Mouse (Mus musculus) thymus, adult 18-20 months (tissue): ENCODE data around the gene Muc1.
"Not testable (repeated sequence)": the region's sequence is repeated elsewhere in the genome, so short reads cannot be mapped to it uniquely, and the experiment has no call there.

ENCODE experiments used
- DNase-seq, 2 experiments: peaks; one replicate each; pipeline ENCODE4 v3.0.0; 2022; ENCODE audit warnings: mixed read lengths in 2 of 2

Muc1 gene

DNA sequence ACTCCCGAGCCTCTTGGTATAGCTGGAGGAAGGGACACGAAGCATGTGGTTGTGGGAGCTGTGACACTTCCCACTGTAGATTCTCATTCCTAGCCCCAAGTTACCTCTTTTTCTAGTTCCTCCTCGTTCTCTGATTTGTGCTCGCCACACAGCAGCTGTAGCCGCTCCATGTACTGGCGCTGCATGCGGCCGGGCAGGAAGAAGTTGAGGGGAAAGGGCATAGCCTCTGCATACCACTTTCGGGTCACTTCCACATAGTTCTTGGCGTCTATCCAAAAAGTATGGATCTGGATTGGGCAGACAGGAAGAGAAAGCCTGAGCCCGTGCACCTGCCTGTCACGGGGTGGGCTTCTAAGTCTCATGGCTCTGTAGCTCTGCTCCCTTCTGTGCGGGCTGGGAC lies 18.7 kb upstream of the Muc1 start:
- DNase-seq: no peak

DNA sequence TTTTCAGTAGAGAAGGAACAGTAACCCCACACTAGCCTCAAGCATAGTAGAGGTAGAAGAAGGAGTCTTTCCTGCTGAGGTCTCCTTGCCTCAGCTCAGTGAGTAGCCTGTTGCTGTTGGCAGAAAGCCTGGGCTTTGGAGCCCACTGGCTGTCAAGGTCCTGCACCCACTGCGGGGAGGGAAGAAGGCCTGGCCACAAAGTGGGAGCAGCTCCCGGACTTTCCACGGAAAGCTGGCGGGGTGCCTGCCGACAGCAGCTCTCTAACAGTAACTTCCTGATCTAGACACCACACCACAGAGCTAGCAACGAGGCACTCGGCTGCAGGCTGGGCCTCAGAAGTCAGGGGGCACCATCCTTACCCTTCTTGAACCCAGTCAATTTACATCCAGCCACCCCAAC lies 18.1 kb upstream of the Muc1 start:
- no peak for DNase-seq

DNA sequence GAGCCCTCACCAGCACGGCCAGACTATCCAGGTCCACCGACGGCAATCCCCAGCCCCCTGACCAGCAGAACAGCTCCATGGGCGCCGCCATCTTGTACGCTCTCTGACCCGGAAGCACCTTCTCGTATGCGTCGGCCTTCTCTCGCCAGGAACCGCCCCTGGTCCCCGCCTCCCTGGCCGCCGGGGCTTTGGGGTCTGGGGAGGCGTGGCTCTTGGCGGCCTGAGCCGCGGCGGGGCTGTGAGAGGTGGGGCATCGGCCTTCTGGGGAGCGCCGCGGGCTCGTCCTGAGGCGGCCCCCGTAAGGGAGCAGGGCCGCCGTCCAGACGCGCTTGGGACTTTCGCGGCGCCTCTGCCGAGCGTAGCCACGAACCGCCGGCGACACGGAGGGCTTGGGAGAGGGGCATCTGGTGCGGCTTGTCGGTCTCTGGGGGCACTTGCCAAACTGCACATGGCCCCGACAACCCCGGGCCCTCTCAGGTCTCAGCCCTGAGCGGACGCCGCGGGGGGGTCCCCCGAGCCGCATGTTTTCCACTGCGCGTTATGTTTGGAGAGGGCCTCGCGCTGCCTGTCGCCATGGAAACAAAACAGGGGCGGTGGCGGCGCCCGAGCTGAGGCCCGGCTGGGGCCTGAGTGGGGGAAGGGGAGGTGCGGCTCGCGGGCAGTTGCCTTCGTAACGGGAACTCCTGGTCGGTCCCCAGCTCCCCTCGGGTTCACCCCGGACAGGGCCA lies 14.9 kb upstream of the Muc1 start:
- DNase-seq: peak; percentile 80 to 83

DNA sequence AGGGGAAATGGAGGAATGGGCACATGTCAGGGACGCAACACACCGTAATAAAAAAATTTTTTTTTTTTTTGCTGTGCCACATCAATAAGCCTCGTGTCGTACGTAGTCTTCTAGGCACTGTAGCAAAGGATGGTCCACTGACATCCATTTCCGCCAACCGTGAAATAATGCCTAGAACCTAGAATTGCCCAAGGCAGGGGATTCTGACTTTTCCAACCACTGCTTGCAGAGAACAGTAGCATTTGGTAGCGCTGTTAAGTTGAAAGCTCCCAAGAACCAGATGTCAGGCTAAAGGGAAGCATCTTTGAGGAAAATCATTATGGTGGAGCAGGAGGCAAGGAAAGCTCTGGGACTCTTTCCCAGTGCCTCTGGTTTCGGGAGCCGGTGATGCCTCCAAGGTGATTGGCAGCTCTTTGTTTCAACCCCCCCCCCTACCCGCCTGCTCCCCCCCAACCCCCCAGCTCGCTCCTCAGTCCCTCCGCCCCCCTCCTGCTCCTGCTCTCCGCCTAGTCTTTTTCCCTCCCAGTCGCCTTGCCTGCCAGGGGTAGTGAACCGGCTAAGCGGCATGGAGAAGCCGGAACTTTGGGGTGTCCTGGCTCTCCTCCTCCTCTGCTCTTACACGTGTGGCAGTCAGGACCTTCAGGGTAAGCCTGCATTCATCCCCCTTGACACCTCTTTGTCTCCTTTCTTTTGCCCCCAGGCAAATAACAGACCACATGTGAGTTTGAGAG lies 14.0 kb upstream of the Muc1 start, which contains the start of gene Thbs3:
Gene Thbs3 (plus strand): TSS at position 500 of the 731 bp plus-strand sequence.
- no peak for DNase-seq

DNA sequence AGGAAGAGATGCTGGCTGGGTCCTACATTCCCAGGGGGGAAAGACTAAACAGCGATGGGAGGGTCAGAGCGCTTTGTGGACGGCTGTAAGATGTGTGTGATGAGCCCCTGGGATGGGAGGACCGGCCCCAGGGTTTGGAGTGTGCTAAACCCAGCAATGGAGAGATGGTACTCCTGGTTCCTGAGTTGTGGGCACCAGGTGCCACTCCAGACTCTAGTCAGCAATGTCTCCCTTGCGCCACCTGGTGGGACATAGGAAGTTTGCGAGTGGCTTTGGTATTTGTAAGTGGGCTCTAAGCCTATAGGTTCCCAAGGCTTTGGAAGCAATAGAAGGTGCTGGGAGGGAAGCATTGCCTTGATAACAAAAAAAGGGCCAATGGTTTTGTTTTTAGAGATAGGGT lies 13.0 kb upstream of the Muc1 start:
- peak; percentile 59 to 68 for DNase-seq

DNA sequence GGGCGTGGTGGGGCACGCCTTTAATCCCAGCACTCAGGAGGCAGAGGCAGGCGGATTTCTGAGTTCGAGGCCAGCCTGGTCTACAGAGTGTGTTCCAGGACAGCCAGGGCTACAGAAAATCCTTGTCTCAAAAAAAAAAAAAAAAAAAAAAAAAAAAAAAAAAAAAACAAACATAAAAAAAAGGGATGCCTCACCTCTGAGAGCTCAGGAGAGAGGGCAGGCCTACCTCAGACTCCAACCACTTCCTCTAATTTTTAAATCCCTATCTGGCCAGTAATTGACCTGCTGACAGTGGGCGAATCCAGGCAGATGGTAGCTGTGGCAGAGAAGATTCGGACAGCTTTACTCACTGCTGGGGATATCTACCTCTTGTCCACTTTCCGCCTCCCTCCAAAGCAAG lies 12.4 kb upstream of the Muc1 start:
- DNase-seq: not testable (repeated sequence)

DNA sequence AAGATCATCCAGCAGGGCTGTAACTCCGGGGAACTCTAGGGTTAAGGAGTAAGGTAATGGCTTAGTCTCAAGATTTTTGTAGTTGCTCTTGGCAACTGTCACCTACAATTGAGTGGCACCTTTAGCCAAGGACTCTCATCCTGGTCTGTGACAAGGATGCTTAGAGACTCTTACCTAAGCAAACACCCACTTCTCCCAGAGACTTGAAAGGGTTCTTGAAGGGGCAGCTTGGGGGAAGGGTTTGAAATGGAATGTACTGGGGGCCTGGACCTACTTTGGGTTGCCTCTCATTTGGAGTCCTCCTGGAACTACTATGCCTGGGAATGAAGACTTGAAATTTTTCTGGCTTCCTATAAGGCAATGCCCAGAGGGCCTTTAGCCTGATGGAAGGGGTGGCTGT lies 10.6 kb upstream of the Muc1 start:
- DNase-seq: no peak

DNA sequence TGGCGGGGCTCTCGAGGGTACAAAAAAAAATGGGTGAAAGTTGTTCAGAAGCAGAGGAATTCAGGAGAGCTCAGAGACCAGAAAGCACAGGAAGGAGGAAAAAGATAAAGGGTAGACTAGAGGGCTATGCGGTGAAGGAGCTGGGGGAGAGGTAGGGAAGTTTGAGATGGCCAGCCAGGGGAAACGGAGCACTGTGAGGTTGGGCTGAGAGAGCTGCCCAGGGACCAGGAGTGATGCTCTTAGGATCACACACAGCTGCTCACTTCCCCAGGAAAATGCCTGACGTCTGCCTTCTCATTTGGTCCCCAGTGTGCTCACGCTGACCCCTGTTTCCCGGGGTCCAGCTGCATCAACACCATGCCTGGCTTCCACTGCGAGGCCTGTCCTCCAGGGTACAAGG lies 9.3 kb upstream of the Muc1 start:
- no peak for DNase-seq

DNA sequence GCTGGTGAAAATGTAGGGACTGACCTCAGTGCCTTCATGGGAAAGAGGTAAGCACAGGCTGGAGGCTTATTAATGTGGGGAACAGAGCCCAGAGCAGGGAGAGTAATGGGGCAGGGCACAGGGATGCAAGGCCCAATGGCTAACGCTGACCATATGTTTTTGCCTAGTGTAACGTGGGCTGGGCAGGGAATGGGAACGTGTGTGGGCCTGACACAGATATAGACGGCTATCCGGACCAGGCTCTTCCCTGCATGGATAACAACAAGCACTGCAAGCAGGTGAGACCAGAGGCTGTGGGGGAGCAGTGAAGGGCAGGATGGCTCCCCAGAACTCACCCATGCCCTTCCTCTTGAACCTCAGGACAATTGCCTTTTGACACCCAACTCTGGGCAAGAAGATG lies 7.7 kb upstream of the Muc1 start:
- DNase-seq: no peak

DNA sequence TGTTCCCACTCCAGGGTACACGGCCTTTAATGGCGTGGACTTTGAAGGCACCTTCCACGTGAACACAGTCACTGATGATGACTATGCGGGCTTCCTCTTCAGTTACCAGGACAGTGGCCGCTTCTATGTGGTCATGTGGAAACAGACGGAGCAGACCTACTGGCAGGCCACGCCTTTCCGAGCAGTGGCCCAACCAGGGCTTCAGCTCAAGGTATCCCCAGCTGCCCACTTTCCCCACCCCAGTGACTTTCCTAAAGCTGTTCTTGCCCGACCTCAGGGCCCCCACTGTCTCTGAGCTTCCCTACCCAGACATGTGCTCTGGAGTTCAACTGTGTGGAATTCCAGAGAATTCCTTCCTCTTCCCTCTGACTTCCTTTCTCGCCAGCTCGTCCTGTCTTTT lies 4.1 kb upstream of the Muc1 start:
- DNase-seq: no peak

DNA sequence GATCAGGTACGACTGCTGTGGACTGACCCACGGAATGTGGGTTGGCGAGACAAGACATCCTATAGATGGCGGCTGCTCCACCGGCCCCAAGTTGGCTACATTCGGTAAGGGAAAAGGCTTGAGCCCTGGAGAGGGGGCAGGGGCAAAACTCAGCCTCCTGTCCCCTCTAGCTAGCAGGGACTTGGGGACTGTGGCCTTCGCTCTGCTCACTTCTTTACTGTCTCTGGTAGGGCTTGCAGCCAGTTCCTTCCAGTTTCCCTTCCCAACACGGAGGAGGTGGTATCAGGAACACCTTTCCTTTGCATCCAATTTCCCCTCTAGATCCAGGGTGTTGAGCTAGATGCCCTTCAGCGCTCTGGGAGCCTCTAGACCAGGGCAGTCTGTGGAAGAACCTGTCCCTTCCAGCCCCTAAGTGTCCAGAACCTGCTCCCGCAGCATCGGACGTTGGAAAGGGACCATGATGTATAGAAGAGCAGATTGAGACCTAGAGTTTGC lies 3.5 kb upstream of the Muc1 start:
- no peak for DNase-seq

DNA sequence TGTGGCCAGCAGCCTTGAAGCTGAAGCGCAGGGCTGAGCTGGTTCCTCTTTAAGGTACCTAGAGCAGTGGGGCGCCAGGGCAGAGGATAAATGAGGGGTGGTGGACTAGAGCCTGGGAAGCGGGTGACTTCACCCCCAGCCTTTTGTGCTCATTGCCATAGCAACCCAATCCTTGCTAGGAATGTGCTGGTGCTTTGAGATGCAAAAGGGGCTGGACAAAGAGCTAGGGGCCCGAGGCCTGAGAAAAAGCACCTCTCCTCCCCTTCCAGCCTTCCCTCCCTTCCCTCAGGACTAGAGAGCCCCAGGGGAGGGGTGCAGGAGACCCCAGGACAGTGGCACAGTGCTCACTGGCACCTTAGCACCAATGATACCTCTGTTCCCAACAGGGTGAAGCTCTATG lies 2.9 kb upstream of the Muc1 start:
- DNase-seq: no peak

DNA sequence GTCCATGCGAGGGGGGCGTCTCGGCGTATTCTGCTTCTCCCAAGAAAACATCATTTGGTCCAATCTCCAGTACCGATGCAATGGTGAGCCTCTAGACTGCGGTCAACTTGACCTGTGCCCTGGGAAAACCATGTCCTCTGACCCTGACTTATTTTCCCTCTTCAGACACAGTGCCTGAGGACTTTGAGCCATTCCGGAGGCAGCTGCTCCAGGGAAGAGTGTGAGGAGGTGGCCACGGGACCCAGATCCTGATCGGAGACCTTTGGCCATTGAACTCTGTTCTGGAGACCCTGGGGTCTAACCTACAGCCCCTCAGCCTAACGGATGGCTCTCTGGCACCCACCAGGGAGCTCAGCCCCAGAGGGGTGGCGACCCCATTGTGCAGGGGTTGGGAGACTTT lies 2.5 kb upstream of the Muc1 start:
- no peak for DNase-seq

DNA sequence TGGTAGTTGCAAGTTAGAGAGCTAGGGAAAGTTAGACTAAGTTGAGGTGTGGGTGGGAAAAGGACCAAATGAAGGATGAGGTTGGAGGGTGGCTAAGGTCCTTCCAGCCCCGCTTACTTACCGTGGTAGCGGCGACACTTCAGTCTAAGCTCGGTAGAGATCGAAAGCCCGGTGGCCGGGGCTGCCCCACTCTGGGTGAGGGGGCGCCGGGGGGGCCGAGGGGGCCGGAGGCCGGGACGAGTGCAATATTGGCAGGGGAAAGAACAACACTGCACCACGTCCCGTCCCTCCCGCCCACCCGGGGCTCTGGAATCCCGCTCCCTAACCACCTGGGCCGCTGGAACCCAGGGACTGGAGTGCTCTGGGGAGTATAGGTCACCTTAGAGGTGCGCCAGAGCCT lies 2.0 kb upstream of the Muc1 start, which contains the start of gene Mtx1:
Gene Mtx1 (minus strand): TSS at position 189 of the 400 bp plus-strand sequence.
- DNase-seq: no peak

DNA sequence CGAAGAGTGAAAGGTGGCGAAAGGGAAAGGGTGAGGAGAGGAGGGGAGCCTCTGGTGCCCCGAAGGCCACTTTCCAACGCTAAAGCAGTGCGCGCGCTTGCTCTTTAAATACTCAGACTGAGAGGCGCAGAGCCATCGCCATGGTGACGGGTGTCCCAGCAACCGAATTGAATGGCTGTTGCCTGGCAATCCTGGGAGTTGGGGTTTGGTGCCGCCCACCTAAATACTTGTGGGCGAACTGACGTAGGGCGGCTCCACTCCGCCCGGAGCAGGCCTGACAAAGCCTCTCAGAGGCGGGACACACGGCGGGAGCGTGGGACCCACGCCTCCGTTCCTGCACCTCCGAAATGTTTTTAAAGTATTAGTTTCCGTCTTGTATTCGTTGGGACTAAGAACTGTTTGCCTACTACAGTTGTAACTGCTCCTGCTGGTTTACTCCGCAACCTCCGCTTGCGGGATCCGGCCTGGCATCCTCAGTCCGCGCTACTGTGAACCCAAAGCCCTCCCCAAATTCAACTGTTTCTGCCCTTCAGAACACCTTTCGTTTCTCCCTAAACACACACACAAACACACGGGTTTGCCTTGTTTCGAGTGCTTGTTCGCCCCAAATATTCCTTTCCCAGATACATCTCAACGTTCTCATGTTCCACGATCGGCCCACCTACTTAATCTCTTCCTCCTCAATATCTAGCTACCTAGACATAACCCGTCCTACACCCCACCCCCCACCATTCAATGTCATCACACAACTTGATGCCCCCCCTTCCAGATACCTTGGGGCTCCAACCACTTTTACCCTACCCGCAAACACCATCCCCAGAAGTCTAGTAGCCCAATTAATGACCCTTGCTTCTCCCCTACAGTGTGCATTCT lies 1.3 kb upstream of the Muc1 start:
- peak; percentile 32 to 53 for DNase-seq

DNA sequence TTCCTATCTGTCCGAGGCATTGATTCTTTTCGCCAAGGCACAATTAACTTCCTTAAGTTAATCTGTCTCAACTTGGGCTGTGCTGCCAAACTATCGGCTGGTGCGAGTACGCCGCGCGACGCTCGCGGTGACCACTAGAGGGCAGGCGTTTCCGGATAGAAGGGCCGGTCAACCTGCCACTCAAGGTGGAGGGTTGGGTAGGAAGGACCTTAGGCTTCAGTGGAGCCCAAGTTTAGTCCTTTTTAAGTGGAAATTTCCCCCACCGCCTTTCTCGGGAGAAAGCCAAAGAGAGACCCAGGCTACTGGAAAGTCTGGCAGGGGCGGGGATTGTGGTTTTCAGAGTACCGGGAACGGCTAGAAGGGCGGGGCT lies 692 bp upstream of the Muc1 start:
- peak; percentile 58 to 71 for DNase-seq

DNA sequence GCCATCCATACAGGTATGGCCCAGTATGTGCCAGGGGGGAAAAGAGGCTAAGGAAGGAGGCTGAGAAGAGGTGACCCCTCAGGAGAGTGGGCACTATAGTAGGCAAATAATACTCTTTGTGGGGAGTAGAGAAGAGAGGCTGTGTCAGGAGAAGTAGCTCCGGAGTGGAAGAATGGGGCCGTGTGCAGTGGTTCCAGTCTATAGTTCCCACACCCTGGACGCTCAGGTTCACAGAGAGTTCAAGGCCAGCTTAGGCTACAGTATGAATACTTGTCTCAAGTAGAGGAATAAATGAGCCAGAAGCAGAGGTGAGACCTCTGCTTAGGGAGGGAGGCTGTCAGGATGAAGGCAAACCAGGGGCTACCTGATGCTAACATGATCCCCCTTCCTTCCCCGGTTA lies 419 bp downstream of the Muc1 start:
- DNase-seq: no peak

DNA sequence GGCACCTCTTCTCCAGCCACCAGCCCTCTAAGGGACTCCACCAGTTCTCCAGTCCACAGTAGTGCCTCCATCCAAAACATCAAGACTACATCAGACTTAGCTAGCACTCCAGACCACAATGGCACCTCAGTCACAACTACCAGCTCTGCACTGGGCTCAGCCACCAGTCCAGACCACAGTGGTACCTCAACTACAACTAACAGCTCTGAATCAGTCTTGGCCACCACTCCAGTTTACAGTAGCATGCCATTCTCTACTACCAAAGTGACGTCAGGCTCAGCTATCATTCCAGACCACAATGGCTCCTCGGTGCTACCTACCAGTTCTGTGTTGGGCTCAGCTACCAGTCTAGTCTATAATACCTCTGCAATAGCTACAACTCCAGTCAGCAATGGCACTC lies 1.7 kb downstream of the Muc1 start:
- DNase-seq: no peak

DNA sequence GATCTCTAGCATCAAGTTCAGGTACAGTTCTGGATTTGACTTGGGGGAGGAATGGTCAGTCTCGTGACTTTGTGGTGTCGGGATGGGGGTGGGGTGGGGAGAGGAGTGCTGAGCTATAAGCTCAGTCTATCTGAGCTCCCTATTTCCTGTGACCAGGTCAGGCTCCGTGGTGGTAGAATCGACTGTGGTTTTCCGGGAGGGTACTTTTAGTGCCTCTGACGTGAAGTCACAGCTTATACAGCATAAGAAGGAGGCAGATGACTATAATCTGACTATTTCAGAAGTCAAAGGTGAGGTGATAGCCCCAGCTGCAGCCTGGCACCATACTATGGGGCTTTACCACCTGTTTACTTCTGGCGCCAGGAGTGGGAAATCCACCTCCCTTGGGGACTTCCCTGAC lies 2.5 kb downstream of the Muc1 start:
- no peak for DNase-seq

DNA sequence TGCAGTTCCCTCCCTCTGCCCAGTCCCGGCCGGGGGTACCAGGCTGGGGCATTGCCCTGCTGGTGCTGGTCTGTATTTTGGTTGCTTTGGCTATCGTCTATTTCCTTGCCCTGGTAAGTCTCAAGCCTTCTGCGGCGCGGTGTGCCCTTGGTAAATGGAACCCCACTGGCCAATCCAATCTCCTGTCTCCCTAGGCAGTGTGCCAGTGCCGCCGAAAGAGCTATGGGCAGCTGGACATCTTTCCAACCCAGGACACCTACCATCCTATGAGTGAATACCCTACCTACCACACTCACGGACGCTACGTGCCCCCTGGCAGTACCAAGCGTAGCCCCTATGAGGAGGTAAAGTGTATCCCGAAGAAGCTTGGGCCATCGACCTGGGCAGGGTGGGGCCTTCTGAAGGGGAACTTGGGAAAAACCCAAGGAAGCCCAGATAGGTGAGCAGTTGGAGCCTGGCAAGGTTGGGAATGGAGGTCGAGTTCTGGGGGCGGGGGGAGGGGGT lies 3.0 kb downstream of the Muc1 start:
- no peak for DNase-seq

DNA sequence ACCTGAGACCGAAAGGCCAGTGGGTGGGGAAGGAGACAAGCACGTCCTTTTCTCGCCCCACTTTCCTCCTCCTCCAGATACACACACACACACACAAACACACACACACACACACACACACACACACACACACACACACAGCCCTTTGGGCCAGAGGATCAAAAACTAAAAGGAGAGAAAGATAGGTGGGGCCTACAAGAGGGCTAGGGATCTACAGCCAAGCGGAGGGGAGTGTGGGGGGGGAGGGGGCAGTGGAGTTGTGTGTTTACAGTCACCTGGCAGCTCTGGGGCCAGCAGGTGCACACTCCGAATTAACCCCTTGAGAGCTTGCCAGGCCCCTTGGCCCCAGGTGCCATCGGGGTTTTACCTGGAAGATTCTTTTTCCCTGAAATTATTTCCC lies 3.8 kb downstream of the Muc1 start:
- DNase-seq: no peak

DNA sequence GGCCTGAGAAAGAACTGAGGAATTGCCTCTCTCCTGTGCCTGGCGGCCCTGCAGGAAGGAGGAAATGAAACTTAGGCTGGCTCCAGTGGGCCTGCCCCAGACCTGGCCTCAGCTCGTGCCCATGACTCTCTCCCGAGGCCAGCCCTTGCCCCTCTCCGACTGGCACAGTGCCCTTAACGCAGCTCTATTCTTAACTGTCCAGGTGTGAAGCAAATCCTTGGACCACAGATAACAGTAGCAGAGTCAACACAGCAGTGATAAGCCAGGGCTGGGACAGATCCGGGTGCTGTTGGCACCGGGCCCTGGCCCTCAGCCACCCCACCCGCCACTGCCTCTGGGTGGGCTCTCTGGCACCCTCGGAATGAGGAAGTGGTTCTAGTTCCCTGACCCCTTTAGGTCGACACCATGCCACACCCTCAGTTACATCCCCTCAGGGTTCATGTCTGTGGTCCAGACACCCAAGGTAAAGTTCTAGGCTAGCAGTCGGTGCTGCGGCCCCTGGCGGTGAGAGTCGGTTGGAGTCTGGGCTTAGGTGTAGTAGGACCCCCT lies 4.8 kb downstream of the Muc1 start:
- DNase-seq: no peak

DNA sequence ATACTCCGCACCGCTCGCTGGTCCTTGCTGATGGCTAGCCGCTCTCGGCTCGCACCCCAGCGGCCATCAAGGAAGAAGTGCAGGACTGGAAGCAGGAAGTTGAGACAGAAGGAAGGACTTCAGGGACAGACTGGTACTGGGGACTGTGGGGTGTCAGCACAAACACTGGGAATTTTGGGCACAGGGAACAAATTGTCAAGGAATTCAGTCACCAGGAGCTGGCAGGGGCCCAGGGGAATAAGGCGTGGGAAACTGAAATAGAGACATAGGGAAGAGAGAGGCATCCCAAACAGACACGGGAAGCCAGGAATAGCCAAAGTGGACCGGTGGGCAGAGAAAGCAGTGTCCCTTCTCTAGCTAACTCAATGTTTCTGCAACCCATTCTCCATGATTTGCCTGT lies 7.7 kb downstream of the Muc1 start:
- no peak for DNase-seq
